Mouse (Mus musculus) heart, postnatal 4 days (tissue): ENCODE results near the gene Armc12. TPM values are rescaled to one million over a fixed set of nuclear protein-coding genes. Genes with fewer than 3 reads are reported as not detected.

Source experiments
- microRNA-seq, 2 experiments: library from miRNA; unstranded; fragments of <30 nt; microRNA quantifications; one replicate each; pipeline ENCODE4 v1.2.0; 2021 to 2022
- total RNA-seq, 2 experiments: library from RNA; stranded (reverse); gene quantifications; 2 replicates each; pipeline ENCODE4 v1.2.3; 2021

Armc12 gene
- total RNA-seq, 2 experiments from 2014 or later = not detected

Small RNA genes within 50 kb of the gene (microRNA-seq; reads per million reads assigned to microRNA genes)
- gene Gm25195 = 0 reads per million in 2 experiments
- 0 reads per million in 2 experiments for gene Mir6969

Other genes with a start within 250 kb of the Armc12 start
- gene Fance, start 217.3 kb upstream of the Armc12 start, total RNA-seq = 10 to 100 TPM; 18.7 to 19.4 TPM
- 100 to 1,000 TPM; 663 to 665 TPM for gene Rpl10a, start 202.3 kb upstream of the Armc12 start, total RNA-seq
- 10 to 100 TPM; 26.3 to 30.2 TPM for gene Tead3, start 180.0 kb upstream of the Armc12 start, total RNA-seq
- gene Tulp1, start 165.6 kb upstream of the Armc12 start, total RNA-seq = 1 to 10 TPM; 1.0 to 1.5 TPM
- gene Fkbp5, start 13.3 kb upstream of the Armc12 start, total RNA-seq = 10 to 100 TPM; 21.4 to 22.0 TPM
- gene Clpsl2, start 18.6 kb downstream of the Armc12 start, total RNA-seq = not detected
- gene Clps, start 30.0 kb downstream of the Armc12 start, total RNA-seq = not detected
- gene Lhfpl5, start 44.8 kb downstream of the Armc12 start, total RNA-seq = not detected
- gene Srpk1, start 91.9 kb downstream of the Armc12 start, total RNA-seq = 10 to 100 TPM; 54.3 to 55.2 TPM
- gene Slc26a8, start 159.4 kb downstream of the Armc12 start, total RNA-seq = 1 to 10 TPM in 1 of 2 experiments, under 1 TPM in 1; 0.68 to 1.5 TPM
- gene Mapk14, start 160.5 kb downstream of the Armc12 start, total RNA-seq = 10 to 100 TPM; 45.1 to 49.6 TPM
- gene AC170998.1, start 195.3 kb downstream of the Armc12 start, total RNA-seq = 1 to 10 TPM; 1.1 to 1.8 TPM
- gene Mapk13, start 238.5 kb downstream of the Armc12 start, total RNA-seq = under 1 TPM; 0.47 to 0.50 TPM